Mouse (Mus musculus) megakaryocyte, embryonic 14.5 days (primary cell): Measurements from ENCODE around the gene Gm11992.

Experiments used
- FLI1 ChIP-seq: IDR thresholded peaks from 2 replicates; pipeline ENCODE4 v1.6.1; 2012; ENCODE audit warnings: low read length, inconsistent platforms, mixed read lengths
- GATA1 ChIP-seq: IDR thresholded peaks from 3 replicates; pipeline ENCODE4 v1.6.1; 2012; ENCODE audit warnings: mixed read lengths, low read length, inconsistent platforms, borderline replicate concordance

GRCm38 (mm10) chr11:9060484-9060883, 12.1 kb downstream of the Gm11992 start:
- TF ChIP-seq GATA1 (no peak), FLI1 (no peak)
